ENCODE assay signal across 14 mouse cellular contexts in the genomic region with DNA sequence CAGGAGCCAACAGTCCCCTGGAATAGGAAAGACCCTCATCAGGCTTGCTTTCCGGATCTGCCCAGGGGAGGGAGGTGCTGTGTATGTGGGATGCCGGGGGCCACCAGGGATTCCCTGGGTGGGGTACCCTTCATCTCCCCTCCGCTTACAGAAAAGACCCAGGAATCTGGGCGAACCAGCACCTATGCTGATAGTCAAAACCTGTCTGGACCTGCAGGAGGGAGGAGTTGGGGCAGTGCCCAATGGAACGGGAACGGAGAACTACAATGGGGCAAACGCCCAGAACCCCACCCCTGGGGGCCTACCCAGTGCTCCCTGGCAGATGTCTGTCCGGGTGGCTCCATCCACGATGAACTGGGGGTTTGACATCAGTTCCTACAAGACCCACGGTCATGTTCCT. TPM values are rescaled to one million over a fixed set of nuclear protein-coding genes. Genes with fewer than 3 reads are reported as not detected.
A peak's percentile ranks its signal among the peaks of the same experiment; 100 is the strongest.
DNase-seq lines count a peak whose midpoint lies in the region; ATAC-seq and TF ChIP-seq lines count a peak whose summit lies in the region.
"Had no signal": no experiment of that assay in that cellular context is flagged by ENCODE, and none has a peak within 500 bp of the region (broad histone marks: within the 10 kb centered on the region; RNA-seq: fewer than 3 reads in every experiment).

No protein-coding gene starts in this region.

- H3ac ChIP-seq in myocyte (ENCODE audit: control insufficient read depth, insufficient read length), result no peak overlapping the region

- H3K4me2 ChIP-seq in myocyte (ENCODE audit: low read depth), result peak overlapping the region; percentile 100
- H3K4me2 ChIP-seq: hindbrain, embryonic 13.5 days; midbrain, embryonic 11.5 days had no signal

- no peak for ATAC-seq in monocyte, adult 5-6 weeks (replicated peaks; ENCODE audit: insufficient number of reproducible peaks, low FRiP score, low TSS enrichment, poor library complexity, severe bottlenecking)

- H3K27ac ChIP-seq in gastrocnemius, adult 2 months, result peak overlapping the region; percentile 97
- H3K27ac ChIP-seq: hindbrain, embryonic 13.5 days had no signal

- H3K27me3 ChIP-seq in myocyte (ENCODE audit: control insufficient read depth, insufficient read depth, insufficient read length), result no peaks in the 10 kb centered on the region

- intact Hi-C loops in gastrocnemius, adult 2 months (cut with DNase I), result loop anchor here (1.0 kb wide), 1 partner anchor 48 kb away; no protein-coding TSS in a partner anchor
- intact Hi-C loops in gastrocnemius, postnatal 36 days (cut with DNase I), result no loop called here

- DNase-seq in gastrocnemius, adult 2 months, result peak; percentile 26
- DNase-seq in gastrocnemius, postnatal 36 days, result no peak
- DNase-seq in urinary bladder, adult 18-20 months (ENCODE audit: low spot score in 2 of 2), result peak; percentile 77 to 78
- no peak for DNase-seq in urinary bladder, postnatal 10 days (ENCODE audit: low spot score)
- DNase-seq in right cerebral cortex, postnatal 36 days (ENCODE audit: low spot score in 2 of 2), result no peak
- DNase-seq in adrenal gland, adult 2 months, result no peak

- no peak for TF ChIP-seq CTCF in gastrocnemius, adult 2 months (IDR thresholded peaks at IDR 0.05)

- H3K79me2 ChIP-seq in myocyte (ENCODE audit: control insufficient read depth, insufficient read depth), result peaks cover 12% of the 10 kb centered on the region

- TF ChIP-seq POLR2A in myocyte (IDR thresholded peaks at IDR 0.05; ENCODE audit: insufficient read length, low read depth), result no peak

- H3K36me3 ChIP-seq in myocyte (ENCODE audit: control insufficient read depth, insufficient read depth), result peaks cover 3% of the 10 kb centered on the region
- H3K36me3 ChIP-seq: hindbrain, embryonic 13.5 days had no signal

- H3K4me3 ChIP-seq in gastrocnemius, adult 2 months, result peak overlapping the region; percentile 73
- peak overlapping the region; percentile 79 for H3K4me3 ChIP-seq in myocyte
- H3K4me3 ChIP-seq: hindbrain, embryonic 13.5 days had no signal

TF ChIP-seq in myocyte, 11 proteins besides CTCF, POLR2A, EP300 and RAD21:
- no peak for TF ChIP-seq MAX (IDR thresholded peaks at IDR 0.05; ENCODE audit: low read depth)
- no peak for TF ChIP-seq TCF3 (IDR thresholded peaks at IDR 0.05; ENCODE audit: insufficient read length, low read depth)
- no peak for TF ChIP-seq USF1 (IDR thresholded peaks at IDR 0.05; ENCODE audit: low read depth)

RNA-seq across cellular contexts. Expression of a gene that starts 2.0 kb away (rescaled TPM):
- total RNA-seq in gastrocnemius, adult 2 months (2021), result 10 to 100 TPM; 87.0 to 93.7 TPM
- total RNA-seq in gastrocnemius, postnatal 36 days (2021), result 10 to 100 TPM; 82.6 to 95.2 TPM
- 110 TPM for polyA plus RNA-seq in myocyte (2012; fragmentation: generic; extraction: Trizol)
- total RNA-seq in monocyte, adult 5-6 weeks (2017), result 45.8 to 78.2 TPM (median 59.2 TPM) in 3 replicates
- total RNA-seq in adrenal gland, adult 2 months (2021), result 10 to 100 TPM; 34.9 to 42.1 TPM
- polyA plus RNA-seq in adrenal gland, adult 2 months (2012; rRNA removed), result 34.8 and 37.9 TPM in 2 replicates

RNA-seq across cellular contexts. Expression of a gene that starts 27.7 kb away (rescaled TPM):
- not detected for total RNA-seq in gastrocnemius, adult 2 months (2021)
- total RNA-seq in gastrocnemius, postnatal 36 days (2021), result not detected
- not detected for polyA plus RNA-seq in myocyte (2012; fragmentation: generic; extraction: Trizol)
- total RNA-seq in monocyte, adult 5-6 weeks (2017), result not detected in 3 replicates
- not detected for total RNA-seq in adrenal gland, adult 2 months (2021)
- polyA plus RNA-seq in adrenal gland, adult 2 months (2012; rRNA removed), result not detected in 2 replicates
- total RNA-seq: common myeloid progenitor, adult 5-6 weeks; left cerebral cortex, postnatal 25 days had no signal
- polyA plus RNA-seq: brain, embryonic 14.5 days; heart, embryonic 12.5 days; hindbrain, embryonic 13.5 days; midbrain, embryonic 11.5 days had no signal

RNA-seq across cellular contexts. Expression of a gene that starts 32.7 kb away (rescaled TPM):
- 10 to 100 TPM; 17.1 to 20.6 TPM for total RNA-seq in gastrocnemius, adult 2 months (2021)
- total RNA-seq in gastrocnemius, postnatal 36 days (2021), result 10 to 100 TPM; 14.4 to 15.8 TPM
- 24.3 TPM for polyA plus RNA-seq in myocyte (2012; fragmentation: generic; extraction: Trizol)
- total RNA-seq in monocyte, adult 5-6 weeks (2017), result 7.7 to 16.8 TPM (median 11.2 TPM) in 3 replicates
- 10 to 100 TPM; 54.1 to 71.3 TPM for total RNA-seq in adrenal gland, adult 2 months (2021)
- 87.3 and 114 TPM in 2 replicates for polyA plus RNA-seq in adrenal gland, adult 2 months (2012; rRNA removed)

RNA-seq across cellular contexts. Expression of a gene that starts 43.9 kb away (rescaled TPM):
- 10 to 100 TPM; 24.6 to 30.9 TPM for total RNA-seq in gastrocnemius, adult 2 months (2021)
- total RNA-seq in gastrocnemius, postnatal 36 days (2021), result 10 to 100 TPM; 25.8 TPM
- polyA plus RNA-seq in myocyte (2012; fragmentation: generic; extraction: Trizol), result 43.0 TPM
- 10.1 to 30.8 TPM (median 29.6 TPM) in 3 replicates for total RNA-seq in monocyte, adult 5-6 weeks (2017)
- total RNA-seq in adrenal gland, adult 2 months (2021), result 10 to 100 TPM; 64.8 to 67.5 TPM
- polyA plus RNA-seq in adrenal gland, adult 2 months (2012; rRNA removed), result 15.8 and 17.0 TPM in 2 replicates

RNA-seq across cellular contexts. Expression of a gene that starts 44.0 kb away (rescaled TPM):
- 100 to 1,000 TPM; 410 to 473 TPM for total RNA-seq in gastrocnemius, adult 2 months (2021)
- 100 to 1,000 TPM; 333 to 400 TPM for total RNA-seq in gastrocnemius, postnatal 36 days (2021)
- polyA plus RNA-seq in myocyte (2012; fragmentation: generic; extraction: Trizol), result 2,772 TPM
- 2,354 to 3,035 TPM (median 2,719 TPM) in 3 replicates for total RNA-seq in monocyte, adult 5-6 weeks (2017)
- total RNA-seq in adrenal gland, adult 2 months (2021), result 1,000 to 10,000 TPM; 1,141 to 1,229 TPM
- polyA plus RNA-seq in adrenal gland, adult 2 months (2012; rRNA removed), result 984 and 1,350 TPM in 2 replicates

Comparison
In these comparisons a context has a peak if more than half of its experiments do, and no peak if none do; other contexts are left out.
1. DNase-seq: peak in gastrocnemius, adult 2 months (single experiment) and urinary bladder, adult 18-20 months (2 of 2); none in gastrocnemius, postnatal 36 days (0 of 2), urinary bladder, postnatal 10 days (single experiment), right cerebral cortex, postnatal 36 days (0 of 2) and adrenal gland, adult 2 months (single experiment).